Mouse (Mus musculus): Measurements from ENCODE around the gene Stambp.

Stambp gene

GRCm38 (mm10) chr6:83500462-83500861 is 72.1 kb downstream of the Stambp start:
- no peak for DNase-seq

DNA sequence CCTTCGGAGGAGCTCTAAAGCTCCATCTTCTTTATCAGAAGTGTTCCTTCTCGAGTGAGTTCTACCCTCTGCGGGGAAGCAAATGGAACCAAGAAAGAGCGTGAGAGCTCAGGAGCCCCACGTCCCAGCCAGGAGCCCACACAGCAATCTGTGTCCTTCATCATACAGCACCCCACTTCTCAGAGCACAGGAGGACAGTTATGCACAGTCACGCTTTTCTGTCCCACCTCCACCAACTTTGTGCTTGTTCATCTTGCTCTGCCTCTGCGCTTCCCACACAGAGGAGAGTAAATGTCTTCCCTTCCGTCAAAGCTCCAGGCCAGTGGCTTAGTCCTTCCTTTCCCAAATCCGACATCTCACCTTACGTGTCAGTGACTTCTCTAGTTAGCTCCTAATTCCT is 73.5 kb downstream of the Stambp start:
- no peak for DNase-seq

DNA sequence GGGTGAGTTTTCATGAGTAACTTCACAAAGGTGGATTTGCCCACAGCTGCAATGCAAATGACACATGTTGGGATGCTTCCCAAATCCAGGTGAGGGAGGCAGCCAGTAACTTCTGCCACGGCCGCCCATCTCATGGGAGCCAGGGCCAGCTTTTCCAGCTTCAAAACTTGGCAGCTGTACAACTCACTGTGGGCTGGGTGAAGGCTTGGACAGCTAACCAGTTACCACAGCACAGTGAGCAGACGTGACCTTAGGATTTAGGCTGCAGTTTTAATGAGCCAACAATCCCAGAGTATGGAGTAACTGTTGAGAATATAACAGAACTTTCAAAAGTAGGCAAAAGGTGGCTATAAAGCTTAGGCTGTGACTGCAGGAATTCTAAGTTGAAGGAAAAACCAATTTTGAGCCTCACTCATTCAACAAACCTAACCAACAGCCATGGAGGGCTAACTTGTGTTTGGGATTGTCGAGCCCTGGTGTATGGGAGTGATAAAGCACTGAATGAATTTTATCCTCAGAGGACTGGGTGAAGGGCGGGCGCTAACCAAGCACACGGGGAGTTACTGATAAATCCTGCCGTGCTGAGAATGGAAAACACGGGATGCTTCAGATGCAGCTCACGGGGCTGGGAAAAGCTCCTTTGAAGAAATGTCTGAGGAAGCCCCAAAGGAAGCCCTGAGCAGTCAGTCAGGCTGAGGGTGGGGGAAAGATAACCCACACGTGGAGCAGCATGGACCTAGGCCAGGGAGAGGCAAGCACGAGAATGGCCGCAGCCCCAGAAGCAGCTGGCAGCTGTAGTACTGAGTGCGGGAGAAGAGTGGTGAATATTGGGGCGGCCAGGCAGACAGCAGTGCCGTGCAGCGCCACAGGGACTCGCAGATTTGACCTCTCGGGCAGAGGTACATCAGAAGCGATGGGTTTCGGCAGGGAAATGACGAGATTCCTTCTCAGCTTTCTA is 75.5 kb downstream of the Stambp start:
- DNase-seq: peak; percentile 75

GRCm38 (mm10) chr6:83496009-83496752 is 76.3 kb downstream of the Stambp start:
- DNase-seq: no peak

Data from kidney, adult 11 months (tissue).